ENCODE assay signal across 26 mouse cellular contexts in genomic region chr13:39691291-39692024, GRCm38 (mm10).
DNase-seq lines count a peak whose midpoint lies in the region; ATAC-seq and TF ChIP-seq lines count a peak whose summit lies in the region.
"Had no signal": no experiment of that assay in that cellular context is flagged by ENCODE, and none has a peak within 500 bp of the region (broad histone marks: within the 10 kb centered on the region; RNA-seq: fewer than 3 reads in every experiment).

No protein-coding gene starts in this region.

- H3K4me2 ChIP-seq in embryonic facial prominence, embryonic 14.5 days (ENCODE audit: low read depth, low read length), result no peak overlapping the region
- H3K4me2 ChIP-seq: forebrain, embryonic 15.5 days; heart, embryonic 12.5 days; liver, embryonic 15.5 days; midbrain, embryonic 11.5 days; neural tube, embryonic 15.5 days had no signal

- in situ Hi-C loops in Patski (cut with MboI; ENCODE audit: low pct_unique_long_range_greater_than_20kb), result no loop called here

- WGBS in embryonic facial prominence, embryonic 14.5 days, result 61% methylated on average over 3 of the region's 3 CpGs
- WGBS in embryonic facial prominence, embryonic 10.5 days, result 89% methylated on average over 3 of the region's 3 CpGs
- 34% methylated on average over 3 of the region's 3 CpGs for WGBS in lung, adult 2 months

- CTCF ChIA-PET in Patski (lab: Charles Lee), result no interaction called here

- no peak overlapping the region for H3K9ac ChIP-seq in embryonic facial prominence, embryonic 14.5 days (ENCODE audit: low read depth, low read length)
- H3K9ac ChIP-seq: forebrain, embryonic 15.5 days; heart, embryonic 12.5 days; liver, embryonic 15.5 days; neural tube, embryonic 15.5 days had no signal

- no peak overlapping the region for H3K4me3 ChIP-seq in embryonic facial prominence, embryonic 14.5 days (ENCODE audit: low read depth, low read length)
- H3K4me3 ChIP-seq in embryonic facial prominence, embryonic 10.5 days, result no peak overlapping the region
- H3K4me3 ChIP-seq in lung, adult 2 months (replicated peaks; ENCODE audit: extremely low read depth, low read depth, low read length), result no peak overlapping the region
- H3K4me3 ChIP-seq: erythroblast, embryonic 14.5 days; forebrain, embryonic 15.5 days; heart, embryonic 12.5 days; left cerebral cortex, adult 2 months; liver, embryonic 15.5 days; neural tube, embryonic 15.5 days had no signal

- no peak overlapping the region for H3K27ac ChIP-seq in embryonic facial prominence, embryonic 14.5 days (replicated peaks; ENCODE audit: low read depth, low read length)
- H3K27ac ChIP-seq in embryonic facial prominence, embryonic 10.5 days (replicated peaks), result no peak overlapping the region
- H3K27ac ChIP-seq: forebrain, embryonic 15.5 days; hindbrain, postnatal 0 days; left cerebral cortex, adult 2 months; liver, embryonic 15.5 days; macrophage; neural tube, embryonic 15.5 days had no signal

- no peaks in the 10 kb centered on the region for H3K9me3 ChIP-seq in embryonic facial prominence, embryonic 14.5 days (ENCODE audit: control insufficient read depth, low read length)
- no peaks in the 10 kb centered on the region for H3K9me3 ChIP-seq in embryonic facial prominence, embryonic 10.5 days
- H3K9me3 ChIP-seq: forebrain, embryonic 15.5 days; heart, embryonic 12.5 days; liver, embryonic 15.5 days; neural tube, embryonic 15.5 days had no signal

- TF ChIP-seq CTCF in lung, adult 2 months (IDR thresholded peaks at IDR 0.05; ENCODE audit: insufficient read depth, low read length), result no peak
- no peak for TF ChIP-seq CTCF in Patski (IDR thresholded peaks at IDR 0.05)

- POLR2A ChIA-PET in Patski (lab: Charles Lee), result no interaction called here

- H3K27me3 ChIP-seq in embryonic facial prominence, embryonic 14.5 days (replicated peaks; ENCODE audit: control insufficient read depth, insufficient read depth, low read length), result no peaks in the 10 kb centered on the region
- no peaks in the 10 kb centered on the region for H3K27me3 ChIP-seq in embryonic facial prominence, embryonic 10.5 days (replicated peaks; ENCODE audit: low read depth, poor library complexity, severe bottlenecking)
- H3K27me3 ChIP-seq in Patski, result peaks cover 5% of the 10 kb centered on the region
- H3K27me3 ChIP-seq: forebrain, embryonic 15.5 days; heart, embryonic 12.5 days; liver, embryonic 15.5 days; neural tube, embryonic 15.5 days had no signal

- no peaks in the 10 kb centered on the region for H3K36me3 ChIP-seq in embryonic facial prominence, embryonic 14.5 days (ENCODE audit: control insufficient read depth, insufficient read depth, low read length)
- H3K36me3 ChIP-seq in embryonic facial prominence, embryonic 10.5 days (replicated peaks), result no peaks in the 10 kb centered on the region
- H3K36me3 ChIP-seq: forebrain, embryonic 15.5 days; heart, embryonic 12.5 days; liver, embryonic 15.5 days; neural tube, embryonic 15.5 days had no signal

- H3K4me1 ChIP-seq in embryonic facial prominence, embryonic 14.5 days (ENCODE audit: control insufficient read depth, insufficient read depth, low read length), result no peaks in the 10 kb centered on the region
- H3K4me1 ChIP-seq in embryonic facial prominence, embryonic 10.5 days, result no peaks in the 10 kb centered on the region
- H3K4me1 ChIP-seq in lung, adult 2 months (ENCODE audit: control insufficient read depth, insufficient read depth, low read length), result no peaks in the 10 kb centered on the region
- H3K4me1 ChIP-seq: forebrain, embryonic 15.5 days; heart, embryonic 12.5 days; liver, embryonic 15.5 days; neural tube, embryonic 15.5 days had no signal

- DNase-seq in embryonic facial prominence, embryonic 14.5 days (ENCODE audit: low spot score), result peak; percentile 35
- no peak for DNase-seq in embryonic facial prominence, embryonic 10.5 days (ENCODE audit: low spot score)
- peak; percentile 5 for DNase-seq in lung, postnatal 10 days
- no peak for DNase-seq in lung, adult 2 months
- DNase-seq in Patski (ENCODE audit: low read depth, low spot score), result peak; percentile 15
- DNase-seq in spleen, postnatal 36 days (ENCODE audit: low spot score in 2 of 2), result no peak
- DNase-seq in retina, embryonic 14.5 days (ENCODE audit: low spot score), result no peak
- DNase-seq: adrenal gland, adult 8-10 months; cerebellum, adult 8-10 months; cerebellum, postnatal 36 days; gastrocnemius, postnatal 10 days; heart, adult 11 months; heart, postnatal 10 days; kidney, adult 9 months had no signal

- no peak for TF ChIP-seq POLR2A in lung, adult 2 months (IDR thresholded peaks at IDR 0.05; ENCODE audit: borderline replicate concordance, extremely low read depth, low read depth, low read length)

- ATAC-seq in embryonic facial prominence, embryonic 14.5 days (ENCODE audit: low read depth), result no peak
- ATAC-seq in Patski, result no peak
- ATAC-seq in granulocyte monocyte progenitor cell, adult 5-6 weeks (replicated peaks; ENCODE audit: poor library complexity, severe bottlenecking), result peak; percentile 90
- ATAC-seq: CD4-positive, CD25-positive, alpha-beta regulatory T cell, adult 4 months; forebrain, embryonic 15.5 days; hindbrain, postnatal 0 days; intestine, embryonic 16.5 days had no signal

Comparison
In these comparisons a context has a peak if more than half of its experiments do, and no peak if none do; other contexts are left out.
1. DNase-seq: peak in embryonic facial prominence, embryonic 14.5 days (single experiment), lung, postnatal 10 days (single experiment) and Patski (single experiment); none in embryonic facial prominence, embryonic 10.5 days (single experiment), lung, adult 2 months (single experiment), spleen, postnatal 36 days (0 of 2) and retina, embryonic 14.5 days (single experiment).